Mouse (Mus musculus) adrenal gland, adult (tissue): ENCODE results near the gene Polr2m.
A peak's percentile ranks its signal among the peaks of the same experiment; 100 is the strongest.
"Not testable (repeated sequence)": the region's sequence is repeated elsewhere in the genome, so short reads cannot be mapped to it uniquely, and the experiment has no call there.

Source experiments
- DNase-seq, 2 experiments: peaks; one replicate each; pipeline ENCODE4 v3.0.0; 2022 to 2023; ENCODE audit warnings: low spot score in 1 of 2; ENCODE audit not compliant: inconsistent age in 2 of 2

Gene Polr2m

DNA sequence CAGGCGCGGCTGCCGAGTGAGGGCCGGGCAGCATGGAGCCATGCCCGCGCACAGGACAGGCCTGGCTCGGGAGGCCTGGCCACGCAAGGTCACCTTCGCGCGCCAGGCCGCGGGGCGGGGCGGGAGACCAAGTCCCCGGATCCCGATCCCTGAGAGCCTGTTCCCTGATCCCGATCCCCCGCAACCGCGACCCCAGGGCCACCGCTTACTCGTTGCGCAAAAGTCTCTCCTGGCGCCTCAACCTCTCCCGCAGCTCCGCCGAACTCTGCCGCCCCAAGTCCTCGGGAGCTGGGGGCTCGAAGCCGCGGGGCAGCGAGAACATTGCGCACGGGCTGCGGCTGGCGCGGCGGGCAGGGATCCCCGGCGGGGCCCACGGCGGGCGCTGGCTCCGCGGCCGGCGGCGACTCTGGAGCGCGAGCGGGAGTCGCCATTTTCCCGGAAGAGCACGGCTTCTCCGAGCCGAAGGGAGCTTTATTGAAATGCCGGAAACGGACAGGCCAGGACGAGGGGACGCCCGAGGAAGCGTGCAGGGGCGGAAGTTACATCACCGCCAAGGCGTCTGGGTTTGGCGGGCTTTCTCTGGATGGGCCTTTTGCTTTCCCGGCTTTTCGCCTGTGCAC is at the start of gene Polr2m:
Gene Polr2m, minus strand, starts transcription at position 461 of the 620 bp plus-strand sequence.
- DNase-seq, result peak; percentile 95 to 98

GRCm38 (mm10) chr9:71535036-71535435 is 49.3 kb upstream of the Polr2m start:
- no peak for DNase-seq

DNA sequence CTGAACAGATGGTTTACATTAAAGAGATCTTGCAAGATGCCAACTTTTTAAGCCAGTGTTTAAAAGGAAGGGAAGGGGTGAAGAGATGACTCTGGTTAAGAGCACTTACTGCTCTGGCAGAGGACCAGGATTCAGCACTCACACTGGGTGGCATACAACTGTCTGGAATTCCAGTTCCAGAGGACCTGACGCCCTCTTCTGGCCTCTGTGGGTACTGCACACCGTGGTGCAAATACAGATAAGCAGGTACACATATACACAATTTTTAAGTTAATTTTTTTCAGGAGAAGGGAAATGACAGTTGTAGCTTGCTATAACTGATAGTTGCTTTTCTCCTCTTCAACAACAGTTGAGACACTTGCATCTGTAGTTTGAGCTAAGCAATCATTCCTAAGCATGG is 44.2 kb upstream of the Polr2m start:
- DNase-seq, result no peak

DNA sequence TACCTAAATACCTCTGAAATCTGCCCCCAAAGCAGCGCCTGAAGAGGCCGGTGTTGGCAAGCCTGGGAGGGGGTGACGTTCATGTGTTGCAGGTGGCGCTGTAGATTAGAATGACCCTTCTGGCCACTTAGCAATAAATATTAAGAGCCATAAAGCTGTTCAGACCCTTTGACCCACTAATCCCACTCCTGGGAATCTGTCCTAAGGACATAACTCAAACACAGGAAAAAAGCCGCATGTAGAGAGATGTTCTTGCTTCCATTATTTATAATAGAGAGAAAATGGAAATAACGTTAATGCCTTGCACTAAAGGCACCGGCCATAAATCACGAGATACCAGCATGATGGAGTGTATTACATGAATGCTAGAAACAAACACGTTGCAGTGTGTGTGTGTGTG is 41.7 kb upstream of the Polr2m start:
- no peak for DNase-seq

GRCm38 (mm10) chr9:71523901-71524300 is 38.2 kb upstream of the Polr2m start:
- DNase-seq, result no peak

GRCm38 (mm10) chr9:71519836-71520235 is 34.1 kb upstream of the Polr2m start:
- DNase-seq, result no peak

- no peak for DNase-seq
Measured at GRCm38 (mm10) chr9:71517487-71517886, 31.8 kb upstream of the Polr2m start.

- no peak for DNase-seq
Measured at GRCm38 (mm10) chr9:71515862-71516261, 30.1 kb upstream of the Polr2m start.

- no peak for DNase-seq
Measured at GRCm38 (mm10) chr9:71513566-71513965, 27.8 kb upstream of the Polr2m start.

GRCm38 (mm10) chr9:71512899-71513298 is 27.2 kb upstream of the Polr2m start:
- DNase-seq, result no peak

DNA sequence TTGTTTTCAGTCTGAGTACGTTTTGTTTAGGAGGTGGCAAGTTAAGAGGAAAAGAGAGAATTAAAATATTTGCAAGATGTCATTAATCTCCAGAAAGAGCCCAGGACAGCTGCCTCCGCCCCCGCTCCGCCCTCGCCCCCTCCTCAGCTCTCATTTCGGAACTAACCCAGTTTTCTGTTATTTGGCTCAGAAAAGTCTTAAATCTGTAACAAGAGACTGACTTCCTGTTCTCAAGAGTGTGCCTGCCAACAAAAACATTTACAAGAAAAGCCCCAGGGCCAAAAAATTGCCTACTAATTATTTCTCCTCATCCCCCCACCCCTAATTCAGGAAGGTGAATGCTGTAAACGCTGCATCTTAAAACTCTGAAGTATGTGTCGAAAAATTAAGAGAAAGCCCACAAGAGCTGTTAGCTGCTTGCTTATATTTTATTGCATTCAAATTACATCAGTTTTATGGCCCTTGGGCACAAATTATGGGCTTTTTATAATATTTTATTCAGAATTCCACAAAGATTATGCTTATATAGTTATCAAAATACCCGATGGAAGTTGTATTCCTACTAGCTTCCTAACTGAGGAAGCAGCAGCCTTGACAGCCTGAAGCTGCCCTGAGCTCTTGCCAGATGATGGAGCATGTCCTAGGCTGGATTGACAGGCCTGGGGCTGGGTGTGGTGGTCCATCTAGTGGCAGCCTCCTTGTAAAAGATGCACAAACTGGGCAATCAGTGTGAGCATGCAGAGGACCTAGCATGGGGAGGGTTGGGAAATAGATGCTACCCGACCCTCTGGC is 12.9 kb upstream of the Polr2m start:
- DNase-seq, result no peak

DNA sequence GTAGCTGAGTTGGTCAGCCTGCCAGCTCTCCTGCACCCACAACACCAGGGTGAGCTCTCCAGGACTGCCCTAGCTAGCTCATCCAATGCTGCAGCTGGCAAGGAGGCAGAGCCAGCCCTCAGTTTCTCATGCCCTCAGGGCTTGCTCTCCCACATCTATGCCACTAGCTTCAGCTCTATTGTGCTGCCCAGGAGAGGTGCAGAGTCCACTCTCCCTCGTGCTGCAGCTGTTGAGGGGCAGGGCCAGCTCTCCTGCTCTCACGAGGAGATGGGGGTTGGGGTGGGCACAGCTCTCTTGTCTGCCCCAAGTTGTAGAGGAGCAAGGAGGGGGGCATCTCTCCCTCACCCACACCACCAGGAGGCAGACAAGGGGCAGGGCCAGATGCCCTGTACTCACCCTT is 10.9 kb upstream of the Polr2m start:
- no peak for DNase-seq

GRCm38 (mm10) chr9:71493771-71494170 is 8.0 kb upstream of the Polr2m start:
- no peak for DNase-seq

DNA sequence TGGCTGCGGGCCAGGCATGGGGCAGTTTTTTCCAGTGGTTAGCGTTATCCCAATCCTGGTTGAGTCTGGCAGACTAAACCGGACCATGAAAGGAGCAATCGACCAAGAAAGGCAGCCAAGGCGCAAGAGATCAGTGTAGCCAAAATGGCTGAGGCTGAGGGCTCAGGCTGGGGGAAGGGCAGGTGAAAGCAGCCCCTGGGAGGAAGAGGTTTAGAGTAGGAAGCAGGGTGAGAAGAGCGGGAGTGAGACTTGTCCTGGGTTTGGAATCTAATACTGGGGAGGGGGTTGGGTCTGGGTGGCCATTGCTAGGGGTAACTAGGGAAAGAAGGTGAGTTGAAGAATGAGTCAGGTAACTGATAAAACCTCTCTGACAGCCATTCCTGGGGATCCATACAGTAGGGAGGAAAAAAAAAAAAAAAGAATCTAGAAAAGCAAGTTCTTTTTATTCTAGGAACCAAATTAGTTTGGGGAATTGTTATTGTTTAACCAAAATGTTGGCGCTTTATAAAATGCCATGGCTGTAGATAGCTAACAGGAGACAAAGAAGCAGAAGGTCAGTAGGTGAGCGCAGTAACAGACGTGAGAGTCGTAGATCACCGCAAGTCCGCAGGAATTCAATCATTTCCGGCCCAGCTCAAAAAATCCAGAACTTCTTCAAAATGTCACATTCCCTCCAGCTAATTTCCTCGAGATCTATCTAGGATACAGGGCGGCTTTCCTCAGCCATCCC is 6.7 kb upstream of the Polr2m start:
- no peak for DNase-seq

GRCm38 (mm10) chr9:71490076-71490475 is 4.3 kb upstream of the Polr2m start:
- no peak for DNase-seq

GRCm38 (mm10) chr9:71486127-71486526 is 392 bp upstream of the Polr2m start:
- no peak for DNase-seq

- DNase-seq, result no peak
Measured at GRCm38 (mm10) chr9:71484871-71485474, 762 bp downstream of the Polr2m start.

DNA sequence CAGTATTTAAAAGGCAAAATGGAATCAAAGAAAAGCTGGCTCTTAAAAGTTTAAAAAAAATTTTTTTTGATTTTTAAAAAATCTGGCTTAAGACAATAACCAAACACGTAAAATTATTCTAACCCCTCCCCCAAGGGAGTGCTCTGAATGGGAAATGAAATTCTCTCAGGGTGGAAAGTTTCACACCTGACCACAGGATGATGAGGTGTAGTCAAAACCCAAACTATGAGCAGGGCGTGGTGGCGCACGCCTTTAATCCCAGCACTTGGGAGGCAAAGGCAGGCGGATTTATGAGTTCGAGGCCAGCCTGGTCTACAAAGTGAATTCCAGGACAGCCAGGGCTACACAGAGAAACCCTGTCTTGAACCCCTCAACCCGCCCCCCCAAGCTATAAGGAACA is 1.9 kb downstream of the Polr2m start:
- not testable (repeated sequence) for DNase-seq

DNA sequence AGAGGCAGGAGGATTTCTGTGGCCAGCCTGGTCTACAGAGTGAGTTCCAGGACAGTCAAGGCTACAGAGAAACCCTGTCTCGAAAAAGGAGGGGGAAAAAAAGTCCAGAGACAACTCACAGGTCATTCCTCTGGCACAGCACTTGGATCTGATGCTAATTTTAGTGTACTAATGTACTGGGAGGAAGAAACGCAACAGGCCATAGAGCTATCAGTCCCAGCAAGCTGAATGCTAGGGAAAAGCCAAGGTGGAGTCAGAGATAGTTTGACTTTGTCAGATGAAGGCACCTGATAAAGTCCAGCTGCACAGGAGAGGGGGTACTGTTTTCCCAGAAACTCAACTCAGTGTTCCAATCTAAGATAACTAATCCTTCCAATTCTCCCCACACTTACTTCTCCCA is 5.4 kb downstream of the Polr2m start:
- no peak for DNase-seq

DNA sequence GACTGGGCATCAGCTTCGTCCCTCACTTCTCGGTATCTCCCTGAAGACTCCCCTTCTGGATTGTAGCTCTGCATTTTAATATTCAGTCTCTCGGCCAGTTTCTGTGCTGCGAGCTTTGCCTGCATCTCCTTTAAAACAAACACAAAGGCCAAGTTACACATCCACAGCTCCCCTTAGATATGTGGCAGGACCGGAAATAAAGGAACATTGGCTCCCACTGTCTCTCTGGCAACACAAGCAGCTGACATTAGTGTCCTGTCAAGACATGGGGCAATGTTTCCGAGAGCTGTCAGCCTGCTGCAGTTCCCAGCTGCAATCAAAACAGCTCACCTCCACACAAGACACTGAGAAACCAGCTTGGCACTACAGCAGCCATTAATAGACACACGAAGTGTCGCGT is 6.3 kb downstream of the Polr2m start:
- no peak for DNase-seq

GRCm38 (mm10) chr9:71478596-71478995 is 7.1 kb downstream of the Polr2m start:
- no peak for DNase-seq

DNA sequence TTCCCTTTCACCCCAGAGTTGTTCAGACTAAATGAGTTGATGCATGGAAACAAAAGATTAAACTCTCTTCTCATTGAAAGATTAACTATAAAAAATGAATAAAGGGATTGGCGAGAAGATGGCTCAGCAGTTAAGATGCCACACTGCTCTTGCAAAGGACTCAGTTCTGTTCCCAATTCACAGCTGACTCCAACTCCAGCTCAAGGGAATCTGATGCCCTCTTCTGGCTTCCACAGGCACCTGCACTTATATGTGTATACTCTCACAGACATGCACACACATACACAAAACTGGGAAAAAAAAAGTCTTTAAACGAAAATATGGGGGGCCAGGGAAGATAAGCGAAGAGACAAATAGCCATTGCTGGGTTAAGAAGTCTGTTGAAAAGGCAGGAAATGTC is 9.1 kb downstream of the Polr2m start:
- no peak for DNase-seq
